8 mouse cellular contexts compared by ENCODE assay signal in the genomic region with DNA sequence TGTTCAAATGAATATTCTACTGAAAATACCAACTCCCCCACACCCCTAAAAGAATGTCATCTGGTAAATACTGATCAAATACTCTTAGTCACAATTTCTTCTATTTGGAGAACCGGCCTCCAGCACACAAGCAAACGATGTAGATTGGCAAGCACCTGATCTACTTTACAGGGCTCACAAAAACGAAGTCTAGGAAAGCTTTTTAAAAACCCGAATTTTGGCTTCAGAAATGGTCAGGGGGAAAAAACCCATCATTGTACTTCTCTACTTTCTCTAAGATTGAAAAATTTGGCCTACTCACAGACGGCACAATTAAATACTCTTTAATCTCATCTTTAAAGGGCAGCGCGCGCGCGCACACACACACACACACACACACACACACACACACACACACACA. TPM values are rescaled to one million over a fixed set of nuclear protein-coding genes. Genes with fewer than 3 reads are reported as not detected.
A peak's percentile ranks its signal among the peaks of the same experiment; 100 is the strongest.
DNase-seq lines count a peak whose midpoint lies in the region; ATAC-seq and TF ChIP-seq lines count a peak whose summit lies in the region.

No protein-coding gene starts in this region.

- H3K9ac ChIP-seq in heart, embryonic 12.5 days = peak overlapping the region; percentile 74; the same call in 1 of the 2 replicates
- H3K9ac ChIP-seq in ES-E14 (ENCODE audit: insufficient read depth, low read depth, low read length, poor library complexity, severe bottlenecking) = peak overlapping the region; percentile 86; the same call in 1 of the 2 replicates
- H3K9ac ChIP-seq in heart, postnatal 0 days (replicated peaks; ENCODE audit: low read depth, low read length) = peak overlapping the region; percentile 92

- no peaks in the 10 kb centered on the region for H3K27me3 ChIP-seq in heart, embryonic 12.5 days (replicated peaks)
- H3K27me3 ChIP-seq in heart, postnatal 0 days (ENCODE audit: control insufficient read depth, insufficient read depth, low read length) = no peaks in the 10 kb centered on the region

- DNase-seq in heart, postnatal 4 days = no peak
- DNase-seq in ES-E14 (ENCODE audit: low read depth, low spot score) (no peak), adipocyte (ENCODE audit: low spot score) (no peak)
- peak; percentile 14 for DNase-seq in heart, postnatal 0 days (ENCODE audit: low spot score)
- DNase-seq in spleen, postnatal 4 days (ENCODE audit: low spot score in 2 of 2) = no peak

- H3K4me3 ChIP-seq in heart, embryonic 12.5 days = peak overlapping the region; percentile 65
- H3K4me3 ChIP-seq in ES-E14 (ENCODE audit: insufficient read depth in 1 of 2, low read depth in 1 of 2, low read length in 2 of 2, poor library complexity in 1 of 2, severe bottlenecking in 1 of 2) = peak overlapping the region; percentile 77 to 100
- H3K4me3 ChIP-seq in heart, postnatal 0 days (ENCODE audit: low read depth, low read length) = peak overlapping the region; percentile 98

- ATAC-seq in heart, embryonic 12.5 days (ENCODE audit: insufficient number of reproducible peaks, low FRiP score) = no peak
- no peak for ATAC-seq in heart, postnatal 0 days (ENCODE audit: insufficient read depth, low read depth)
- ATAC-seq in megakaryocyte-erythroid progenitor cell, adult 5-6 weeks (replicated peaks; ENCODE audit: low FRiP score, low TSS enrichment, poor library complexity, severe bottlenecking) = 0 out of 2 replicates have a peak, but pooled peaks have one; percentile 5
- ATAC-seq in monocyte, adult 5-6 weeks (replicated peaks; ENCODE audit: insufficient number of reproducible peaks, low FRiP score, low TSS enrichment, poor library complexity, severe bottlenecking) = no peak

- peaks cover 5% of the 10 kb centered on the region for H3K9me3 ChIP-seq in heart, embryonic 12.5 days (replicated peaks)
- no peaks in the 10 kb centered on the region for H3K9me3 ChIP-seq in ES-E14 (ENCODE audit: control insufficient read depth, insufficient read depth, low read depth, low read length)
- H3K9me3 ChIP-seq in heart, postnatal 0 days (replicated peaks; ENCODE audit: control insufficient read depth, low read length) = no peaks in the 10 kb centered on the region

- no peak for TF ChIP-seq CTCF in heart, postnatal 0 days (IDR thresholded peaks at IDR 0.05; ENCODE audit: low read depth)

- no peaks in the 10 kb centered on the region for H3K4me1 ChIP-seq in heart, embryonic 12.5 days (replicated peaks)
- peaks cover 0 to 6% of the 10 kb centered on the region in 2 experiments; a peak in 1 of 4 replicates for H3K4me1 ChIP-seq in ES-E14 (ENCODE audit: control insufficient read depth in 2 of 2, insufficient read depth in 2 of 2, low read length in 2 of 2, poor library complexity in 1 of 2)
- no peaks in the 10 kb centered on the region for H3K4me1 ChIP-seq in heart, postnatal 0 days (ENCODE audit: control insufficient read depth, insufficient read depth)

- in situ Hi-C loops in ES-E14 (cut with MboI; ENCODE audit: low sequenced_read_pairs in 2 of 2, unreplicated experiment in 2 of 2) = no loop called here

- peak overlapping the region; percentile 56 for H3K4me2 ChIP-seq in heart, embryonic 12.5 days
- H3K4me2 ChIP-seq in heart, postnatal 0 days (ENCODE audit: low read depth, low read length) = peak overlapping the region; percentile 74

- H3K27ac ChIP-seq in heart, embryonic 12.5 days (ENCODE audit: poor library complexity, severe bottlenecking) = no peak overlapping the region
- H3K27ac ChIP-seq in ES-E14 (ENCODE audit: insufficient read depth, low read depth, low read length, poor library complexity, severe bottlenecking) = no peak overlapping the region; the same call in 1 of the 2 replicates
- H3K27ac ChIP-seq in heart, postnatal 0 days (ENCODE audit: low read depth) = no peak overlapping the region

- peaks cover 7% of the 10 kb centered on the region for H3K36me3 ChIP-seq in heart, embryonic 12.5 days
- no peaks in the 10 kb centered on the region for H3K36me3 ChIP-seq in ES-E14 (ENCODE audit: control insufficient read depth, insufficient read depth, low read length, poor library complexity, severe bottlenecking)
- H3K36me3 ChIP-seq in heart, postnatal 0 days (replicated peaks; ENCODE audit: control insufficient read depth, insufficient read depth, low read length) = 0 out of 2 replicates have a peak, but pooled peaks cover 3% of the 10 kb centered on the region

- WGBS in heart, embryonic 12.5 days = 15% methylated on average over 10 of the region's 10 CpGs
- WGBS in heart, postnatal 0 days = 6% methylated on average over 10 of the region's 10 CpGs

- TF ChIP-seq EP300 in heart, postnatal 0 days (IDR thresholded peaks at IDR 0.05; ENCODE audit: low read depth) = no peak

TF ChIP-seq in ES-E14, 5 proteins besides CTCF, POLR2A, EP300 and RAD21:
- TF ChIP-seq HCFC1 (IDR thresholded peaks at IDR 0.05; ENCODE audit: borderline replicate concordance, insufficient read depth, low read length) = no peak
- no peak for TF ChIP-seq ZC3H11A (IDR thresholded peaks at IDR 0.05; ENCODE audit: borderline replicate concordance, low read depth, low read length)
- TF ChIP-seq CHD2 (IDR thresholded peaks at IDR 0.05; ENCODE audit: low read depth, low read length) = no peak
- no peak for TF ChIP-seq ZNF384 (IDR thresholded peaks at IDR 0.05; ENCODE audit: low read depth, low read length)
- no peak for TF ChIP-seq MAFK (IDR thresholded peaks at IDR 0.05; ENCODE audit: insufficient read depth, low read depth, low read length)

RNA-seq across cellular contexts. Expression of gene Zfp763, which starts 0.8 kb away (rescaled TPM):
- polyA plus RNA-seq in heart, embryonic 12.5 days (2016; fragmentation: Nextera tagmentation; extraction: Ambion mirVana) = 6.5 and 6.7 TPM in 2 replicates
- total RNA-seq in heart, postnatal 4 days (2021) = 1 to 10 TPM; 5.1 to 5.8 TPM
- total RNA-seq in ES-E14 (2012; rRNA removed) = 4.6 and 4.9 TPM in 2 replicates
- total RNA-seq in heart, postnatal 0 days (2014; rRNA removed; ENCODE audit: low replicate concordance) = 1.9 and 3.3 TPM in 2 replicates
- polyA plus RNA-seq in heart, postnatal 0 days (2015; fragmentation: Nextera tagmentation; extraction: Ambion mirVana) = 3.3 and 3.7 TPM in 2 replicates
- total RNA-seq in megakaryocyte-erythroid progenitor cell, adult 5-6 weeks (2014; fragmentation: Nextera tagmentation) = 6.6 and 12.2 TPM in 2 replicates
- total RNA-seq in megakaryocyte-erythroid progenitor cell, adult 5-6 weeks (2017) = 8.0 and 14.3 TPM in 2 replicates
- 1.3 to 7.7 TPM (median 3.2 TPM) in 3 replicates for total RNA-seq in monocyte, adult 5-6 weeks (2017)

RNA-seq across cellular contexts. Expression of gene 4921501E09Rik, which starts 35.5 kb away (rescaled TPM):
- polyA plus RNA-seq in heart, embryonic 12.5 days (2016; fragmentation: Nextera tagmentation; extraction: Ambion mirVana) = not detected in 2 replicates
- not detected for total RNA-seq in heart, postnatal 4 days (2021)
- total RNA-seq in ES-E14 (2012; rRNA removed) = not detected in 2 replicates
- total RNA-seq in heart, postnatal 0 days (2014; rRNA removed; ENCODE audit: low replicate concordance) = not detected in 2 replicates
- not detected in 2 replicates for polyA plus RNA-seq in heart, postnatal 0 days (2015; fragmentation: Nextera tagmentation; extraction: Ambion mirVana)
- total RNA-seq in megakaryocyte-erythroid progenitor cell, adult 5-6 weeks (2014; fragmentation: Nextera tagmentation) = not detected in 2 replicates
- total RNA-seq in megakaryocyte-erythroid progenitor cell, adult 5-6 weeks (2017) = not detected in 2 replicates
- total RNA-seq in monocyte, adult 5-6 weeks (2017) = not detected in 3 replicates

RNA-seq across cellular contexts. Expression of gene Zfp952, which starts 39.4 kb away (rescaled TPM):
- polyA plus RNA-seq in heart, embryonic 12.5 days (2016; fragmentation: Nextera tagmentation; extraction: Ambion mirVana) = 6.7 and 8.0 TPM in 2 replicates
- 1 to 10 TPM; 7.2 to 7.8 TPM for total RNA-seq in heart, postnatal 4 days (2021)
- 4.2 and 4.3 TPM in 2 replicates for total RNA-seq in ES-E14 (2012; rRNA removed)
- total RNA-seq in heart, postnatal 0 days (2014; rRNA removed; ENCODE audit: low replicate concordance) = 1.7 and 2.7 TPM in 2 replicates
- polyA plus RNA-seq in heart, postnatal 0 days (2015; fragmentation: Nextera tagmentation; extraction: Ambion mirVana) = 5.6 and 7.3 TPM in 2 replicates
- total RNA-seq in megakaryocyte-erythroid progenitor cell, adult 5-6 weeks (2014; fragmentation: Nextera tagmentation) = 7.5 and 8.5 TPM in 2 replicates
- total RNA-seq in megakaryocyte-erythroid progenitor cell, adult 5-6 weeks (2017) = 4.1 and 8.3 TPM in 2 replicates
- 14.0 to 27.0 TPM (median 15.5 TPM) in 3 replicates for total RNA-seq in monocyte, adult 5-6 weeks (2017)

RNA-seq across cellular contexts. Expression of gene Zfp563, which starts 56.7 kb away (rescaled TPM):
- 4.4 and 4.7 TPM in 2 replicates for polyA plus RNA-seq in heart, embryonic 12.5 days (2016; fragmentation: Nextera tagmentation; extraction: Ambion mirVana)
- 1 to 10 TPM; 5.7 to 8.6 TPM for total RNA-seq in heart, postnatal 4 days (2021)
- 3.1 and 4.0 TPM in 2 replicates for total RNA-seq in ES-E14 (2012; rRNA removed)
- 2.3 and 4.0 TPM in 2 replicates for total RNA-seq in heart, postnatal 0 days (2014; rRNA removed; ENCODE audit: low replicate concordance)
- 4.3 and 4.8 TPM in 2 replicates for polyA plus RNA-seq in heart, postnatal 0 days (2015; fragmentation: Nextera tagmentation; extraction: Ambion mirVana)
- 3.7 and 5.2 TPM in 2 replicates for total RNA-seq in megakaryocyte-erythroid progenitor cell, adult 5-6 weeks (2014; fragmentation: Nextera tagmentation)
- 3.9 and 6.8 TPM in 2 replicates for total RNA-seq in megakaryocyte-erythroid progenitor cell, adult 5-6 weeks (2017)
- 3.7 to 8.6 TPM (median 5.7 TPM) in 3 replicates for total RNA-seq in monocyte, adult 5-6 weeks (2017)
